Mouse (Mus musculus) E14TG2a.4 (cell line): ENCODE data around the gene Cux1.

Experiments used
- CTCF ChIP-seq: conservative IDR thresholded peaks from 2 replicates; pipeline ENCODE4 v1.5.1; 2014; ENCODE audit warnings: low read length
- NANOG ChIP-seq: IDR thresholded peaks from 2 replicates; pipeline ENCODE4 v1.6.1; 2014; ENCODE audit warnings: borderline replicate concordance, low read length, mixed read lengths

DNA sequence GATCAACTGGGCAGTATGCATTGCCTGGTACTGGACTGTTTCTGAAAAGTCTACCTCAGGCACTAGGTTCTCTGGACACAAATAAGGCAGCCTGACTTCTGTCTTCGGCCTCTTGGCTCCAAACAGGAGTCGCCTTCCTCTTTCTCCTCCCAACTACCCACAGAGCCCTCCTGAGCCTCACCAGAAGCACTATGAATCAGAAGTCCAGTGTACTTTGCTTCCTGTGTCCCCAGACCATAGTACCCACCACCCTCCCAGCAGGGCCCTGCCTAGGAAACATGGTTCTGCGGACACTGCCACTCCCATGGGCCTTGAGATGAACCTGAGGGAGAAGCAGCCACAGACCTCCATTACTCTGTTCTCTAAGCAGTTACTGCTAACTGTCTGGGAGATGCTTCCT lies 71.7 kb downstream of the Cux1 start:
- TF ChIP-seq CTCF: no peak
- no peak for TF ChIP-seq NANOG
